Mouse (Mus musculus) kidney, postnatal 10 days (tissue): ENCODE data around the gene Adam19.
A peak's percentile ranks its signal among the peaks of the same experiment; 100 is the strongest.

Experiments
- DNase-seq: peaks from one replicate; pipeline ENCODE4 v3.0.0; 2021; ENCODE audit warnings: mixed read lengths

The Adam19 gene

DNA sequence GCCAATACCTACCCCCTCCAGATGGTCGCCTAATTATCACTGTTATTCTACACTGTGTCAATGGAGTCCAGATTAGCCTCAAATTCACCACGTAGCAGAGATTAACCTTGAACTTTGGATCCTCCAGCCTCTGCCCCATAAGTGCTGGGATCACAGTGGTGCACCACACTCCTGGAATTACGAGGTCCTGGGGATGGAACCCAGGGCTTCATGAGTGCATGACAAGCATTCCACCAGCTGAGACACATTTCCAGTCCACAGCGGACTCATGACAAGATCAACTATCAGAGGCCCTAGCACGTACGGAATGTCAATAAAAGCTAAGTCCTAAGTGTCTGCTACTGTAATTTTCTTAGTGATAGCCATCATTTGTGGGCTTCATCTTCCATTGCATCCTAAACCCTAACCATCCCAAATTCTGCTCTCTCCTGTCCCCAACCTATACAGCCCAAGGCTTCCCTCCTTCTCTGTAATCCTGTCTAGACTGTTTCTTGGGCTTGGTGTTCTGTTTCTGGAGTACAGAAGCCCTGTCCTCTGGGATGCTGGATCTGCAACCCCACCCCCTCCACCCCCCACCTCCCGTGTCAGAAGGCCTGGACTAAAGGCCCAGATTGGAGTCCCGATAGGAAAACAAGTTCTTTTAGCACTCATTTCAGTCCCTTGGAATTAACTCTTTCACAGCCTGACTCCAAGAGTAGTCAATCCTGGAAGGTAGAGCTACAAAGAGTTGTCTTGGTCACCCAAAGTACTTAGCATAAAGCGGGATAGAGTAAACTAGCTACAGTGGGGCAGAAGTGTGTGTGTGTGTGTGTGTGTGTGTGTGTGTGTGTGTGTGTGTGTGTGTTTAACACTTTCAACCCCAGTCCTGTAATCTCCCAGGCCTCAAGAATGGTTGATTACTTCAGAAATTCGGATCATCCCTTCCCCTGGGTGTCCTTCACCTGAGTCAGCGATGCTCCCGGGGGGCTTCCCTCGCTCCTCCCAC, 589 bp upstream of the Adam19 start:
- DNase-seq, result no peak

DNA sequence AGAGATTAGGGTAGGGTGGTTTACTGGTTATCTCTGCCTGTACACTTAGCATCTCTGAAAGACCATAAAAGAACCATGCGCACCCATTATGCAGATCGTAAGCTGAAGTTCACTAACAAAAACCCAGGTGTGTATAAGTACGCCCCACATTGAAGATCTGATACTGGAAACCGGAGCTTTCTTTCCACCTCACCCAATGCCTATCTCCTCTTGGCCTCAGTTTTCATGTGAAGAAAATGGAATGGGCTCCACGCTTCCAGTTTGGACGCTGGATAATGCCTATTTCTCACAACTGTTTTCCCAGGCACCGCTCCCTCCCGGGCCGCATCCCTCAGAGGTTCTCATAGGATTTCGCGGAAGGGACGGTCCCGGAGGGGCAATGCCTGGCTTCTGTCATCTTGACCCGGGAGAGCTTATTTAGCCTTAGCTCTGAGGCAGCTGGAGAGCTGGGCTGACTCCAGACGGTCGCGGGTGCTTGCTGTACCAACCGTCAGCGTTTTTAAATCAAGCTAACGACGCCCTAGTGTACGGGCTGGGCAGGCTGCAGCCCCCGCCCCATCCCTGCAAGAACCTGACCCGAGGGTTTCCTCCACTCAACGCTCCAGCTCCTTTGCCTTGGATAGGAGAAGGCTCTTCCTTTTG, 1.1 kb downstream of the Adam19 start:
- DNase-seq, result peak; percentile 64

DNA sequence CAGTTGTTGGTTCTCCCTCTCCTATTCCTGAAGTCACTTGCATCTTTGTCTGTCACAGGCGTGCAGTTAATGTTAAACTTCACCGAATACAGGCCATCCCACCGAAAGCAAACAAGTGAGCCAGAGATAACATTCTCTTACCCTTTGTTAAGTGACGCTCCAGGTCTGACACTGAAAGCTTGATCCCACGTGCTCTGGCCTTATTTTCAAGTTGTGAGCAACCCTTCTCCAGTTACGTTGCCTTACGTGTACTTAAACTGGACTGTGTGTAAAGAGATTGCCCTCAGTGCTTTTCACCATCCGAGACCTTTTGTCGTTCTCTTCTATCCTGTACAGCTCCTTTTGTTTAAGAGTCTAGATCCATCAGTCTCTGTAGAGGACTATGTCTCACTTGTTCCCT, 2.2 kb downstream of the Adam19 start:
- no peak for DNase-seq

DNA sequence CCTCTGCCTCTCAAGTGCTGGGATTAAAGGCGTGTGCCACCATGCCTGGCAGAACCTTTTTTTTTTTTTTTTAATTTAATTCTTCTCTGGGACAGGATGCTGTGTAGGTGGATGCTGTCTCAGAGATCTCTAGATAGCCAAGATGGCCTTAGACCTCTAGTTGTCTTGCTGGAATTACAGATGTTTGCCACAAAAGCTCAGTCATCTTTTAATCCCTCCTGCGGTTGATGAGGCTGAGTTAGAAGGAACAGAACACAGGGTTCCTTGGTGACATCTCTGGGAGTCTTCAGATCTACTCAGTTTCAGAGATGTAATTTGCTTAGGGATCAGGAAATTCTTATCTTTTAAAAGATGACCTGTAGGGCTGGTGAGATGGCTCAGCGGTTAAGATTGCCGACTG, 3.1 kb downstream of the Adam19 start:
- no peak for DNase-seq

DNA sequence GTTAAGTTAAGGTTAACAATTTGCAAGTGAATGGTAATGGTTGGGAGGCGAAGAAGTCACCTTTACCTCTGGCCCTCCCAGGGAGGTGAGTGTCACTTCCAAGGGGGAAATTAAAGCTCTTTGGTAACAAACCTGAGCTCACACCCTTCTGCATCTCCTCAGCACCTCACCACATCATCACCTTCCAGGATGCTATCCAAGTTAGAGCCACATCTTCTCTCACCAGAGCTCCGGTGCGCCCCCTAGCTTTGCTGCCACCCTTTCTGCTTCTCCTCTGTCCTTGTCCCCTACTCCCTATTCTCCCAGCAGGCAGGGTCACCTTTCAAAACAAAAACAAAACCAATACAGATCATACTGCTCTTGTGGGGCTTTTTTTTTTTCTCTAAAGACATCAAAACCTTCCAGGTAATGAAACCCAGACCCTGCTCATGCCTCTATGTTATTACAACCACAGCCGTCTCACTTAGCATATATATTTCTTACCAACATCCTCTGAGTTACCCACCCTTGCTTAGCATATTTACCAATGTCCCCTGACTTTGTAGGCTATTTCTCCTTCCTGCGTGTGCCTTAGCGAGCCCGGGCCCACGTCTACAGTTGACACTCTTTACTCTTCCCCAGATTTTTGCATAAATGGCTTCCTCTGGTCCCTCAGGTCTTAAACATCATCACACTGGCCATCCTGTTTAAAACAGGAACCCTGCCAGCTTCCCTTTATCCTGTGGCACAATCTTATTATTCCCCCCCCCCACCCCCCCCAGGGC, 4.3 kb downstream of the Adam19 start:
- DNase-seq, result peak; percentile 46

DNA sequence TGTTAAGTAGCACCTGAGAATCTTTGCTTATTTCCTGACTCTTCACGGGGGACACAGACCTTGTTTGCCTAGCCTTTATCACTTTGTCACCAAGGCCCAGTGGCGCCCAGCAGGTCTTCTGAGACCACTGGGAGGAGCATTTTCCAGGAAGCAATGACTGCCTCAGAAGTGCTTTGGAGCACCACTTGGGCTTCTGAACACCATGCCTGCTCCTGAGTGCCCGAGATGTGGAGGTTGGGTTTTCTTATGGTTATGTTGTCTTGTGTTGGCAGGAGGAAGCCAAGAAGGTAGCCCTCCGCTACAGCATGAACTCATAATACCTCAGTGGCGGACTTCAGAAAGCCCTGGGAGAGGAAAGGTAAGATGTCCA, 4.8 kb downstream of the Adam19 start:
- DNase-seq, result no peak

DNA sequence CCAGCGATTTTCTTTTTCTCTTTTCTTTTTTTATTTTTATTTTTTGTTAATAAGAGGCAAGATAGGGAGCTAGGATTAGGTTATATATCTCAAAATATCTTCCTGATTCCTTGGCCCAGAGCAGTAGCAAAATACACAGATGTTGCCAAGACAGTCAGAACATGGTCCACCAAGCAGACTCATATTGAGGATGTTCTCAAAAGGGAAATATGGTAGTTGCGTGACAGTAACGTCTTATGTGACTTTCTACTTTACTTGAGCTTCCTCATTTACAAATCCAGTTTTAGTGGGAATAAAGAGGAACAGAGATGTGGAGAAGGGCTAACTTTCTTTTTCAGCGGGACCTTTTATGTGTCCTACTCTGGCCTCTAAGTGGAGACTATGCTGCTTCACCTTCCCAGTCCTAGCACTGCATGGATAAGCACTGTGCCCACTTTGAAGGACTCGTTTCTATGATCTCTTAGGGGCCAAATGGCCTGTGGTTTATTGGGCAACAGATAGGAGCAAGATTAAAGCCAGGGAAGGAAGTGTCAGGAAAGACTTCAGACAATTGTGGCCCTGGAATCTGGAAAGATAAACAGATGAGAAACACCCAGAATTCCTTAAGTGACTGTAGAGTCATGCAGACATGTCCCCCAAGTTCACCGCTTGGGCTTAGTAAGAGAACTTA, 6.1 kb downstream of the Adam19 start:
- DNase-seq, result no peak

GRCm38 (mm10) chr11:46062569-46062968, 6.8 kb downstream of the Adam19 start:
- DNase-seq, result no peak

DNA sequence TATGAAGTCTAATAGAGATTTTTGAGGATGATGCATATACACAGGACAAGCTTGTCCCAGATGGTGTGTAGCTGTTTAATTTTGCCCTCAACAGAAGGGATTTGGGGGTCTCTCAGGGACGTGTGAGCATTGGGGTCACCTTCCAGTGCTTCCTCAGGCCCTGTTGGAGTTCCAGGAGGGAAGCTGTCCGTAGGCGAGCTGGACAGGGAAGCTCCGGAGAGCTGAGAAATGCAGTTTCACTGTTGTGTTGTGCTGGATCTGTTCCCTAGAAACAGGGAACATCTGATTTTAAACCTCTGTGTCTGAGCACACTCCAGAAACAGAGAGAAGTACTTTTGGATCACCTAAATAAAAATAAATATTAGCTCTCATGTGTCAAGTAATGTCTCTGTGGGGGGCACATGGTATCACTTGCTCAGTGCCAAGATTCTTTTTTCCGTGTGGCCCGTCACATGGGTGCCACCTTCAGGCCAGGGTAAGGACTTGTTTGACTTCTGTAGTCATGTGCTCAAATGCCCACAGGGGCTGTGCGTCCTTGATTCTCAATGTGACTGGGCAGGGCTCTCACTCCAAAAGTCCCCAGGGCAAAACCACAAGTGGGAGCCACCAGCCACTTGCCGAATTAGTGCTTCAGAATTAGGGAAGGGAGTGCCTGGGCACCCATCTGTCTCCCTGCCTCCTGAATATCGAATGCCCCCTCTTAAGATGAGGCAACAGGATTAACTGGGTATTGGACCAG, 7.4 kb downstream of the Adam19 start:
- peak; percentile 36 for DNase-seq

DNA sequence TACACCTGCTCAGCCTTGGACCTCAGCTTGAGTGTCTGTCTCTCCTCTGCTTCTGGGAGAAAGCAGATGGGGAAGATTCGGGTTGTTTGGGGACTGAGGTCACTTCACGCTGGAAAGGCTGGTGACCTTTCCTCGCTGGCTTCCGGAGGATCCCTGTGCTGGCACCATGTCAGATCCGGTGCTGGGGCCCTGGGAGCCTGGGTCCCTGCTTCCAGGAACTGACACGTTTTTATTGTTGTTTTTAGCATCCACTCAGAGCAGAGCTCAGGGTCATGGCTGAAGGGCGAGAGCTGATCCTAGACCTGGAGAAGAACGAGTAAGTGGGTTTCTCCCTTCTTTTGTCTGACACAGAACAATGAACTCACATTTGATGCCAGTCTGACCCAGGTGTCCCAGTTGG, 9.0 kb downstream of the Adam19 start:
- DNase-seq, result peak; percentile 78

- peak; percentile 88 for DNase-seq
These were observed 9.6 kb downstream of the Adam19 start for GRCm38 (mm10) chr11:46065201-46066011.

DNA sequence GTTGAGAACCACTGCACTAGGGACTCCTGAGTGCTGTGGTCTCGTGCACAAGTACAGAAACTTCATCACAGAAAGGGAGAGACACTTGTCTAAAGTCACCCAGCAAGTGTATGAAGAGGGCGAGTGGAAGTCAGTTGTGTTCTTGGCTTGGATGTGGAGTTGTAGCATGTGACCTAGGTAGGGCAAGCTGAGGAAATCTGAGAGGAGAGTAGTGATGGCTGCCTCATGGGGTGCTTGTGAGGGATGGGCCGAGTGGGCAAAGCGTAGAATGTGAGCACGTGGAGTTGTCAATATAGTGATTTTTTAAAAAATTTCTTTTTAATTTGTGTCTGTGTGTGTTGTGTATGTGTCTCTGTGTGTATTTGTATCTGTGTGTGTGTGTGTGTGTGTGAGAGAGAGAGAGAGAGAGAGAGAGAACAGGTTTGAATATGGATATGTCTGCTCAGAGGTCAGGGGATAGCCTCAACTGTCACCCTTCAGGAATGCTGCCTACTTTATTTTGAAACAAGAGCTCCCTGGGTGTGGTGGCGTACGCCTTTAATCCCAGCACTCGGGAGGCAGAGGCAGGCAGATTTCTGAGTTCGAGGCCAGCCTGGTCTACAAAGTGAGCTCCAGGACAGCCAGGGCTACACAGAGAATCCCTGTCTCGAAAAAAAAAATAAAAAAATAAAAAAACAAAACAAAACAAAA, 11.7 kb downstream of the Adam19 start:
- DNase-seq, result no peak

GRCm38 (mm10) chr11:46068756-46069407, 13.1 kb downstream of the Adam19 start:
- peak; percentile 60 for DNase-seq

GRCm38 (mm10) chr11:46069408-46070003, 13.7 kb downstream of the Adam19 start:
- DNase-seq, result peak; percentile 36

DNA sequence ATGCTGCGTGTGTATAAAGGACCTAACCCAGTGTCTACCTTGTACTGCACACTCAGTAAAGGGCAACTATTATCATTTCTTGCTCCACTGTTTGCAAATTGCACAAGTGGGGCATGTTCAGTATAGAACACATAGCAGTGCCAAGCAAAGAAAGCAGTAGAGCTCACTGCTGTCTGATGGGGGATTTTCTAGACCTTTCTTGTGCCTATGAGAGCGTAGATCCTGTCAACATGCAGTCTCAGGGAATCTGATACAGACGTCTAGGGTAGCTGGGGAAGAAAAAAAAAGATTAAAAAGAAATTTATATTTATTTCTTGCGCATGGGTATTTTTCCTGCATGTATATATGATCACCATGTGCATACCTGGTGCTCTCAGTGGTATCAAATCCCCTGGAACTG, 14.4 kb downstream of the Adam19 start:
- no peak for DNase-seq

DNA sequence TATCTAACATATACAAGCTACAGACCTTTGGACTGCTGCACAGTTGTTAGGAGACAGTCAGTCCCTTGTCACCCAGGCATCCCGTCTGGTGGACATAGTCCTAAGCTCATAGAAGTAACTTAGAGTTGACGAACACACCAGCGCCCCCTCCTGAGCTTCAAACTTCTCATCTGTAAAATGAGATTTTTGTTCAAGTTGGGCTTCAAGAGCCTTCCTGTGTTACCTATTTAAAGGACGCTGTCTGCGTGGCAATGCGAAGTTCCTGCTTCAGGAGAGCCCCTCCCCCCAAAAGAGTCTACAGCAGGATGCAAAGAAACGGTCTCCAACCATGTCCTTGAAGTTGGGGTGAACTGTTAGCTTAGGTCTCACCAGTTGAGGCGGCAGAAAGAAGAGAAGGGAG, 15.0 kb downstream of the Adam19 start:
- no peak for DNase-seq

DNA sequence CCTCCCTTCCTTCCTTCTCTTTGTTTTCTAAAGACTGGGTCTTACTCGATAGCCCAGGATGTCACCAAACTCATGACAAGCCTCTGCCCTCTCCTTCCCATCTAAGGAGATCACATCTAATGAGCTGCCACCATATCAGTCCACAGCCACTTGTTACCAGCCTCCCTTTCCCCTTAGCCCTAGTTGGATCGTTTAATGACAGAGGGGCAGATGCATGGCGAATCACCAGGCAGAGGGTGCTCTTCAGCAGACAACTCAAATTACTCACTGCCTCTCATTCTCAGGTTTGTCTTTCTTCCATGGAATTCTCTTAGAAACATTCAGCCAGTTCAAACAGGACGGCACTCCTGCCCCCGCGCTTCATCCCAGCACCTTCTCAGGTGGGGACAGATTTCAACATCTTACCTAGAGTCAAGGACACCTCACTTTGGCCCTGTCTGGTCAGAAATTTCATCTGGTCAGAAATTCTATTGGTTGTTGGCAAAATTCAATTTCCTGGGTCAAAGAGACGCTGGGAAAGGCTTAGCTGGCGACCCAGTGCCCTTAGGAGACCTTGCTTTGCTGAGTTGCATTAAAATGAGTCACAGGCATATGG, 16.8 kb downstream of the Adam19 start:
- DNase-seq, result no peak

- DNase-seq, result peak; percentile 65
These were observed 17.5 kb downstream of the Adam19 start for GRCm38 (mm10) chr11:46073061-46073849.
